Mouse (Mus musculus) liver, embryonic 14.5 days (tissue): ENCODE measurements around the gene Orm2. TPM values are rescaled to one million over a fixed set of nuclear protein-coding genes. Genes with fewer than 3 reads are reported as not detected.

ENCODE experiments used
- ATAC-seq: fragments of 200-750 bp; cut with Nextera tagmentation; 2 replicates; pipeline ENCODE4 v1.8.0; 2017; ENCODE audit warnings: moderate number of reproducible peaks, mild to moderate bottlenecking, moderate library complexity; ENCODE audit not compliant: insufficient read depth
- DNase-seq, 3 experiments: peaks; one replicate each; pipeline ENCODE4 v3.0.0-alpha.2; 2012 to 2013; ENCODE audit warnings: low read depth in 3 of 3, low spot score in 3 of 3
- H3K27ac ChIP-seq: fragments of 300-500 bp; sonication (generic); 2 replicates; pipeline ENCODE4 v1.5.1; 2014; ENCODE audit warnings: moderate library complexity, mild to moderate bottlenecking, control low read depth, inconsistent platforms
- H3K27me3 ChIP-seq: fragments of 300-500 bp; sonication (generic); 2 replicates; pipeline ENCODE4 v1.6.1; 2014; ENCODE audit warnings: mild to moderate bottlenecking, low read length, moderate library complexity; ENCODE audit not compliant: control insufficient read depth, insufficient read depth
- H3K36me3 ChIP-seq: fragments of 300-500 bp; sonication (generic); replicated peaks from 2 replicates; pipeline ENCODE4 v1.6.1; 2014; ENCODE audit warnings: low read depth; ENCODE audit not compliant: control insufficient read depth, insufficient read depth
- H3K4me1 ChIP-seq, 2 experiments: fragments of 200-500 bp in 1 of 2; fragments of 300-500 bp in 1 of 2; sonication (generic) in 1 of 2; replicated peaks; 2 replicates each; pipeline ENCODE4 v1.6.1; 2012 to 2014; ENCODE audit warnings: antibody characterized with exemption in 1 of 2, inconsistent platforms in 1 of 2, low read length in 1 of 2; ENCODE audit not compliant: control insufficient read depth in 2 of 2, insufficient read depth in 2 of 2
- H3K4me2 ChIP-seq: fragments of 300-500 bp; sonication (generic); 2 replicates; pipeline ENCODE4 v1.6.1; 2014; ENCODE audit warnings: low read depth, mild to moderate bottlenecking, control low read depth, moderate library complexity
- H3K4me3 ChIP-seq, 2 experiments: fragments of 200-500 bp in 1 of 2; fragments of 300-500 bp in 1 of 2; sonication (generic) in 1 of 2; 2 replicates each; pipeline ENCODE4 v1.5.1; 2012 to 2014; ENCODE audit warnings: low read depth in 2 of 2, low read length in 2 of 2, mild to moderate bottlenecking in 2 of 2, control low read depth in 1 of 2, inconsistent platforms in 1 of 2, moderate library complexity in 1 of 2; ENCODE audit not compliant: insufficient read depth in 1 of 2
- H3K9ac ChIP-seq: fragments of 300-500 bp; sonication (generic); replicated peaks from 2 replicates; pipeline ENCODE4 v1.6.1; 2014; ENCODE audit warnings: mild to moderate bottlenecking, control low read depth, moderate library complexity
- H3K9me3 ChIP-seq: fragments of 300-500 bp; sonication (generic); 2 replicates; pipeline ENCODE4 v1.6.1; 2016; ENCODE audit warnings: low read length, mixed read lengths; ENCODE audit not compliant: control insufficient read depth
- CTCF ChIP-seq: IDR thresholded peaks from 2 replicates; pipeline ENCODE4 v1.5.1; 2016; ENCODE audit warnings: antibody characterized with exemption, low read depth, control low read depth
- EP300 ChIP-seq: IDR thresholded peaks from 2 replicates; pipeline ENCODE4 v1.6.1; 2016; ENCODE audit warnings: antibody characterized with exemption, low read depth
- WGBS: fragments of 180-500 bp; shearing (Covaris S2); extraction: QIAGEN DNeasy Blood & Tissue Kit; methylation state at CpG from one replicate; pipeline ENCODE4 v1.1.7; 2014; ENCODE audit not compliant: insufficient replicate concordance; 5-methylcytosine and 5-hydroxymethylcytosine counted together
- polyA plus RNA-seq, 2 experiments: library from polyadenylated mRNA; depleted of rRNA in 1 of 2; stranded (reverse) in 1 of 2; unstranded in 1 of 2; fragments of >200 nt; fragmentation: Nextera tagmentation in 1 of 2; extraction: Ambion mirVana in 1 of 2; gene quantifications; 2 replicates each; pipeline versions ENCODE4 v1.2.1 to v1.2.3; 2012 to 2014

The Orm2 gene
- polyA plus RNA-seq, 2 experiments = not detected

GRCm38 (mm10) chr4:63414951-63415350 lies 52.7 kb downstream of the Orm2 start:
- TF ChIP-seq CTCF = no peak
- no peak for TF ChIP-seq EP300
- H3K36me3 ChIP-seq = no peaks in the 10 kb centered on the region
- ATAC-seq = no peak
- peaks cover 0 to 3% of the 10 kb centered on the region in 2 experiments; a peak in 2 of 4 replicates for H3K4me1 ChIP-seq
- H3K27ac ChIP-seq = no peak overlapping the region
- H3K4me2 ChIP-seq = no peak overlapping the region
- 54% methylated on average over 5 of the region's 5 CpGs for WGBS
- no peaks in the 10 kb centered on the region for H3K9me3 ChIP-seq
- no peak overlapping the region for H3K4me3 ChIP-seq
- no peak overlapping the region for H3K9ac ChIP-seq
- no peak for DNase-seq
- peaks cover 2% of the 10 kb centered on the region; the same call in 1 of the 2 replicates for H3K27me3 ChIP-seq

Other genes starting within 250 kb of the Orm2 start
- 580 and 780 TPM in 2 replicates for gene Ambp, start 207.7 kb upstream of the Orm2 start, polyA plus RNA-seq (2012; rRNA removed)
- 691 and 797 TPM in 2 replicates for gene Ambp, start 207.7 kb upstream of the Orm2 start, polyA plus RNA-seq (2014; fragmentation: Nextera tagmentation; extraction: Ambion mirVana)
- 5.7 and 6.1 TPM in 2 replicates for gene Kif12, start 190.3 kb upstream of the Orm2 start, polyA plus RNA-seq (2012; rRNA removed)
- gene Kif12, start 190.3 kb upstream of the Orm2 start, polyA plus RNA-seq (2014; fragmentation: Nextera tagmentation; extraction: Ambion mirVana) = 3.8 TPM in 2 replicates
- gene Col27a1, start 148.4 kb upstream of the Orm2 start, polyA plus RNA-seq (2012; rRNA removed) = 3.8 and 4.2 TPM in 2 replicates
- 0.75 and 1.2 TPM in 2 replicates for gene Col27a1, start 148.4 kb upstream of the Orm2 start, polyA plus RNA-seq (2014; fragmentation: Nextera tagmentation; extraction: Ambion mirVana)
- not detected in 2 replicates for gene Orm1, start 17.9 kb upstream of the Orm2 start, polyA plus RNA-seq (2012; rRNA removed)
- gene Orm1, start 17.9 kb upstream of the Orm2 start, polyA plus RNA-seq (2014; fragmentation: Nextera tagmentation; extraction: Ambion mirVana) = not detected in 2 replicates
- not detected in 2 replicates for gene Orm3, start 6.3 kb upstream of the Orm2 start, polyA plus RNA-seq (2012; rRNA removed)
- not detected in 2 replicates for gene Orm3, start 6.3 kb upstream of the Orm2 start, polyA plus RNA-seq (2014; fragmentation: Nextera tagmentation; extraction: Ambion mirVana)
- gene Akna, start 40.9 kb downstream of the Orm2 start, polyA plus RNA-seq (2012; rRNA removed) = 2.2 TPM in 2 replicates
- 2.4 and 2.8 TPM in 2 replicates for gene Akna, start 40.9 kb downstream of the Orm2 start, polyA plus RNA-seq (2014; fragmentation: Nextera tagmentation; extraction: Ambion mirVana)
- 0.53 and 0.61 TPM in 2 replicates for gene Whrn, start 133.5 kb downstream of the Orm2 start, polyA plus RNA-seq (2012; rRNA removed)
- 0.23 and 0.29 TPM in 2 replicates for gene Whrn, start 133.5 kb downstream of the Orm2 start, polyA plus RNA-seq (2014; fragmentation: Nextera tagmentation; extraction: Ambion mirVana)
- gene Atp6v1g1, start 182.3 kb downstream of the Orm2 start, polyA plus RNA-seq (2012; rRNA removed) = 27.1 and 42.6 TPM in 2 replicates
- 117 and 119 TPM in 2 replicates for gene Atp6v1g1, start 182.3 kb downstream of the Orm2 start, polyA plus RNA-seq (2014; fragmentation: Nextera tagmentation; extraction: Ambion mirVana)
- 3.5 and 5.1 TPM in 2 replicates for gene Tmem268, start 196.3 kb downstream of the Orm2 start, polyA plus RNA-seq (2012; rRNA removed)
- 7.8 and 7.9 TPM in 2 replicates for gene Tmem268, start 196.3 kb downstream of the Orm2 start, polyA plus RNA-seq (2014; fragmentation: Nextera tagmentation; extraction: Ambion mirVana)
- gene Gm11213, start 242.8 kb downstream of the Orm2 start, polyA plus RNA-seq (2012; rRNA removed) = not detected in 2 replicates
- not detected in 2 replicates for gene Gm11213, start 242.8 kb downstream of the Orm2 start, polyA plus RNA-seq (2014; fragmentation: Nextera tagmentation; extraction: Ambion mirVana)